Mouse (Mus musculus): Measurements from ENCODE around the gene Rubcn. TPM values are rescaled to one million over a fixed set of nuclear protein-coding genes. Genes with fewer than 3 reads are reported as not detected.

The Rubcn gene
- polyA plus RNA-seq, 1 experiment from 2014 or later = 17.6 TPM

- no peak overlapping the region for H3K27ac ChIP-seq
- WGBS = 86% methylated on average over 7 of the region's 7 CpGs
Measured at GRCm38 (mm10) chr16:32805151-32805550, 72.4 kb downstream of the Rubcn start.

DNA sequence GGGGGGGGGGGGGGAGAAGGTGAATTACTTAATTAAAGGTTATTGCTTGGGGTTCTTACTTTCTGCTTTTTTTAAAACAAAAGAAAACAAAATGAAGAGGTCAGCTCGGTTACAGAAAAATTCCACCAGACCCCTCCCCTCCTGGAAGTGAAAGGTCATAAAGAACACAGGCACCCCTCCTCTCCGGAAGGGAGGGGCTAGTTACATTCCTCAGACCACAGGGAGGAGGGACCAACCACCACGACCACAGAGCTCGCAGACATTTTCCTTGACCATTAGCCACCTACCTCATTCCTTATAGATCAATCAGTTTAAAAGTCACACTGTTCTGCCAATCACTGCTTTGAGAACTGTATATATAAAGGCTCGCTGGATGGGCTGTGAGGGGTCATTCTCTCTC lies 73.7 kb downstream of the Rubcn start:
- no peak for DNase-seq (ENCODE audit: low spot score)
- peaks cover 32% of the 10 kb centered on the region for H3K4me1 ChIP-seq
- no peaks in the 10 kb centered on the region for H3K36me3 ChIP-seq
- no peak overlapping the region for H3K27ac ChIP-seq
- 42% methylated on average over 5 of the region's 5 CpGs for WGBS
- H3K27me3 ChIP-seq (ENCODE audit: low read depth, poor library complexity, severe bottlenecking) = no peaks in the 10 kb centered on the region
- H3K9me3 ChIP-seq (replicated peaks) = no peaks in the 10 kb centered on the region
- no peak overlapping the region for H3K4me3 ChIP-seq

More at GRCm38 (mm10) chr16:32805151-32805550, 72.4 kb downstream of the Rubcn start:
- Histone ChIP-seq H3K27me3 (ENCODE audit: low read depth, poor library complexity, severe bottlenecking) (no peaks in the 10 kb centered on the region), H3K4me1 (peaks cover 32% of the 10 kb centered on the region), H3K9me3 (replicated peaks) (no peaks in the 10 kb centered on the region), H3K36me3 (no peaks in the 10 kb centered on the region), H3K4me3 (no peak overlapping the region)
- no peak for DNase-seq (ENCODE audit: low spot score)

DNA sequence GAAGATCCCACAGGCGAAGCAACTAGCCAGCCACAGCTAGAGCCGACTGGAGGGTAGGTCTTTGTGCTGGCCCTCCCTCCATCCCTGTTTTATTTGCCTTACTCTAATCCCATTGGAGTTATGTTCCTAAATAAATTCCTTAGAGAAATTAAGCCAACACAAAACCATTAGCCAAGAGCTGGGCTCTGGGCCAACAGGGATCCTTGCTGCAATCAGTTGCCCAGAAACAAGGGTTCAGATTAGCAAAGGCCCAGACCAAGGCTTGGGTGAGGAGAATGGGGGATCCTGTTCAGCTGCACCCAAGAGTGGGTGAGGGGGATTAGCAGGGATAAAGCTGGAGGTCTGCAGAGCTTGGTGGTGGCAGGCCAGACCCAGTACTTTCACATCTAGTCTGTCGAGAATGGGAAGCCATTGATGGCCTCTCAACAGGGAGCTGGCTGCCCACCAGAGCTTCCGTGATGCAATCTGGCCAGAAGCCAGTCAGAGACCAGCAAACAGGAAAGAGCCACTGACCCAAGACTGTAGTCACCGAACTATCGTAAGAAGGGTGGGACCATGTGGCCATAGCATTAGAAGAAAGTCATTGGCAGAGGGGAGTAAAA lies 74.2 kb downstream of the Rubcn start:
- H3K9me3 ChIP-seq (replicated peaks) = no peaks in the 10 kb centered on the region
- 82% methylated on average over 6 of the region's 6 CpGs for WGBS
- no peaks in the 10 kb centered on the region for H3K27me3 ChIP-seq (ENCODE audit: low read depth, poor library complexity, severe bottlenecking)
- peak overlapping the region; percentile 53; the same call in 1 of the 2 replicates for H3K27ac ChIP-seq
- H3K4me3 ChIP-seq = no peak overlapping the region
- no peaks in the 10 kb centered on the region for H3K36me3 ChIP-seq
- peaks cover 36% of the 10 kb centered on the region for H3K4me1 ChIP-seq
- DNase-seq (ENCODE audit: low spot score) = no peak

DNA sequence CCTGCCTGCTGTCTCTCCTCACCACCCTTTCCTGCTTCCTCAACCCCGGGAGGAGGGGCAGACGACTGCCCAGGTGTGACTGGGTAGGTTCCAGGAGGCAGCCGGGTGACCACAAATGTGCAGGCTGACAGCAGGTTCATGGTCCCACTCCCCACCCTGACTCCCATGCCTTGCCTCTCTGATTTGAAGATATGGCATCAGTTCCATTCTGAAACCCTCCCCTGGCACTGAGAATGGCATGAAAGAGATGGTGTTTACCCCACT lies 80.2 kb downstream of the Rubcn start, which contains the start of gene Muc20:
Gene Muc20, minus strand, starts transcription at position 10 of the 264 bp plus-strand sequence.
- WGBS = 84% methylated on average over 3 of the region's 3 CpGs
- Histone ChIP-seq H3K4me1 (peaks cover 10% of the 10 kb centered on the region; the same call in 1 of the 2 replicates), H3K36me3 (no peaks in the 10 kb centered on the region), H3K27me3 (ENCODE audit: low read depth, poor library complexity, severe bottlenecking) (no peaks in the 10 kb centered on the region), H3K9me3 (replicated peaks) (no peaks in the 10 kb centered on the region), H3K27ac (no peak within 1 kb of the TSS), H3K4me3 (no peak within 1 kb of the TSS)
- no peak for DNase-seq (ENCODE audit: low spot score)

DNA sequence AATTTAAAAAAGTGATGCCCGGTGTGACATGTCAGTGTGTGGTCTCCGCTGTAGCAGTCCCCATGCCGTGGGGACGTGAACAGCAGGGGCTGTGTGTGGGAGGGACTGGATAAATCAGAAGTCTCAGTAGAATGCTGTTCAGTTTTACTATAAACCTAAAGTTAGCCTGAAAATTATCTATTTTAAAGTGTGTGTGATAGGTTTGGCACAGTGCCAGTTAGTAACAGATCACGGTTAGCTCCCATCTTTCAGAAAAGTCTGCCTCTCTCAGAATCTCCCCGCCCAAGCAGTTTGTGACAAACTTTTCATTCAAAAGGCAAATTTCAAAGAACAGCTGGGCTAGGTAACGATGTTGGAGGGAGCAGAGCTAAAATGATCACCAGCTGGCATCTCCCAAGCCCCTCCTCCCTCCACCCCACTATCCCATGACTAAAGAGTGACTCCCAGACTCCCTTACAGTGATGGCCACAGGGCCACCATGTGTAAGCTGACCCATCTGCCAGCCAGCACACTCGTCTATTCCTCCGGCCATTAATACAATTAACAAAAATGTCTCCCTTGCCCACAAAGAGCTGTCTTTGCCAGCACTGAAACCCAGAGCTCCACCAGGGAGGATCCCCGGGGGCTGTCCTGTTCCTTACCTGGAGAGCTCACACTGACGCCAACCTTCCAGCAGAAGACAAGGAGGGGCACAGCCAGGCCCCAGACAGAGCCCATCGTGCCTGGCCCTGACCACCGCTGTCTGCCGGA lies 80.7 kb downstream of the Rubcn start:
- DNase-seq (ENCODE audit: low spot score) = no peak
- no peak overlapping the region for H3K27ac ChIP-seq
- peaks cover 10% of the 10 kb centered on the region; the same call in 1 of the 2 replicates for H3K4me1 ChIP-seq
- H3K4me3 ChIP-seq = no peak overlapping the region
- H3K27me3 ChIP-seq (ENCODE audit: low read depth, poor library complexity, severe bottlenecking) = no peaks in the 10 kb centered on the region
- H3K36me3 ChIP-seq = no peaks in the 10 kb centered on the region
- H3K9me3 ChIP-seq (replicated peaks) = no peaks in the 10 kb centered on the region
- WGBS = 79% methylated on average over 14 of the region's 14 CpGs

- Histone ChIP-seq H3K27ac (no peak overlapping the region), H3K4me3 (no peak overlapping the region), H3K9me3 (replicated peaks) (no peaks in the 10 kb centered on the region), H3K36me3 (no peaks in the 10 kb centered on the region), H3K27me3 (ENCODE audit: low read depth, poor library complexity, severe bottlenecking) (no peaks in the 10 kb centered on the region), H3K4me1 (peaks cover 10% of the 10 kb centered on the region; the same call in 1 of the 2 replicates)
- no peak for DNase-seq (ENCODE audit: low spot score)
- WGBS = 80% methylated on average over 1 of the region's 1 CpGs
Measured at GRCm38 (mm10) chr16:32795177-32795576, 82.4 kb downstream of the Rubcn start.

DNA sequence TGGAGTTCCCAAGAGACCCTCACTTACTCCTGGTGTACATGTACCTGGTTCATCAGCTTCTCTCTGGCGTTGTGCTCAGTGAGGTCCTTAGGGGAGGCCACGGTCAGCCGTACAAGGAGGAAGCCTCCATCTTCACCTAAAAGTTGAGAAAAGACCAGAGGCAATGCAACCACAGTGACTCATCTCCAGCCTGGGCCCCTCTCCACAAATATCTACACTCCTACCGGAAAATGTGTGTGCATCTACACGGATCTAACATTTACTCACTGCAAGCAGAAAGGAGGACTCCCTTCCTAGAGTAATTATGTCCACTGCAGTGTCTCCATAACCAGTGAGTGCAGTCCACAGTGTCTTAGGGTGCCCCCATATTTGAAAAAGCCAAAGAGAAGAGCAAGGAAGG lies 87.5 kb downstream of the Rubcn start:
- no peak overlapping the region for H3K4me3 ChIP-seq
- H3K27me3 ChIP-seq (ENCODE audit: low read depth, poor library complexity, severe bottlenecking) = no peaks in the 10 kb centered on the region
- WGBS = 90% methylated on average over 5 of the region's 5 CpGs
- no peaks in the 10 kb centered on the region for H3K9me3 ChIP-seq (replicated peaks)
- no peaks in the 10 kb centered on the region for H3K4me1 ChIP-seq
- H3K27ac ChIP-seq = no peak overlapping the region
- DNase-seq (ENCODE audit: low spot score) = no peak
- H3K36me3 ChIP-seq = no peaks in the 10 kb centered on the region

GRCm38 (mm10) chr16:32784840-32785239 lies 92.7 kb downstream of the Rubcn start:
- no peaks in the 10 kb centered on the region for H3K36me3 ChIP-seq

GRCm38 (mm10) chr16:32783324-32784062 lies 94.1 kb downstream of the Rubcn start:
- no peaks in the 10 kb centered on the region for H3K9me3 ChIP-seq (replicated peaks)
- no peaks in the 10 kb centered on the region for H3K4me1 ChIP-seq
- 80% methylated on average over 5 of the region's 5 CpGs for WGBS
- no peak overlapping the region for H3K27ac ChIP-seq
- H3K36me3 ChIP-seq = no peaks in the 10 kb centered on the region
- DNase-seq (ENCODE audit: low spot score) = no peak
- no peak overlapping the region for H3K4me3 ChIP-seq
- H3K27me3 ChIP-seq (ENCODE audit: low read depth, poor library complexity, severe bottlenecking) = no peaks in the 10 kb centered on the region

More at GRCm38 (mm10) chr16:32784840-32785239, 92.7 kb downstream of the Rubcn start:
- H3K9me3 ChIP-seq (replicated peaks) = no peaks in the 10 kb centered on the region
- H3K4me3 ChIP-seq = no peak overlapping the region
- H3K4me1 ChIP-seq = no peaks in the 10 kb centered on the region
- H3K27ac ChIP-seq = no peak overlapping the region
- 88% methylated on average over 13 of the region's 13 CpGs for WGBS
- no peaks in the 10 kb centered on the region for H3K27me3 ChIP-seq (ENCODE audit: low read depth, poor library complexity, severe bottlenecking)
- no peak for DNase-seq (ENCODE audit: low spot score)

GRCm38 (mm10) chr16:32778956-32779355 lies 98.6 kb downstream of the Rubcn start:
- Histone ChIP-seq H3K27ac (no peak overlapping the region), H3K36me3 (no peaks in the 10 kb centered on the region), H3K4me1 (no peaks in the 10 kb centered on the region), H3K27me3 (ENCODE audit: low read depth, poor library complexity, severe bottlenecking) (no peaks in the 10 kb centered on the region), H3K9me3 (replicated peaks) (no peaks in the 10 kb centered on the region), H3K4me3 (no peak overlapping the region)
- DNase-seq (ENCODE audit: low spot score) = no peak
- 78% methylated on average over 8 of the region's 8 CpGs for WGBS

GRCm38 (mm10) chr16:32776676-32777075 lies 100.9 kb downstream of the Rubcn start:
- WGBS = 83% methylated on average over 10 of the region's 10 CpGs
- Histone ChIP-seq H3K4me3 (no peak overlapping the region), H3K36me3 (no peaks in the 10 kb centered on the region), H3K27ac (no peak overlapping the region), H3K9me3 (replicated peaks) (no peaks in the 10 kb centered on the region), H3K27me3 (ENCODE audit: low read depth, poor library complexity, severe bottlenecking) (no peaks in the 10 kb centered on the region), H3K4me1 (no peaks in the 10 kb centered on the region)
- DNase-seq (ENCODE audit: low spot score) = no peak
